Mouse (Mus musculus): ENCODE results near the gene Parp2.
A peak's percentile ranks its signal among the peaks of the same experiment; 100 is the strongest.
"Not testable (repeated sequence)": the region's sequence is repeated elsewhere in the genome, so short reads cannot be mapped to it uniquely, and the experiment has no call there.

The Parp2 gene

GRCm38 (mm10) chr14:50807487-50808072 is at the start of gene Parp2, which contains the start of gene Ccnb1ip1:
Gene Parp2 (plus strand): TSS chr14:50807841.
Gene Ccnb1ip1 (minus strand): TSS chr14:50807732.
- DNase-seq (ENCODE audit: low spot score in 2 of 2), result peak; percentile 98

GRCm38 (mm10) chr14:50758416-50759085 is 49.1 kb upstream of the Parp2 start:
- no peak for DNase-seq (ENCODE audit: low spot score in 2 of 2)

DNA sequence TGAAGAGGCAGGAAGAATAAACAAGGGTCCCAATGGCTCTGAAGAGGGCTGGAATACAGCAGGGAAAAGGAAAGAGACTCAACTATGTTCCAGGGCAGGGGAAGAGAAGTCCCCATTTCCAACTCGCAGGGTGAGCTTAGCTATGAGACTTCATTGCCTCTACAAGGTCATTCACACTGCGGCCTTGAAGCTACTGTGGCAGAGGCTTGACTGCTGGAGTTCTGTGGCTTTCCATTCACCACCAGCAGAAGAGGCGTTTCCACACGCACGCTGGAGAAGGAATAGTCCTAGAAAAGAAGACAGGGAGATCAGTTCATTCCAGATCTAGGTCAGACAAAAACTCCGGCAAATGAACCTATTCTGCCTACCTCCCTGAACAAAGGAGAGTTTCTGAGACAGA is 41.9 kb upstream of the Parp2 start:
- no peak for DNase-seq (ENCODE audit: low spot score in 2 of 2)

DNA sequence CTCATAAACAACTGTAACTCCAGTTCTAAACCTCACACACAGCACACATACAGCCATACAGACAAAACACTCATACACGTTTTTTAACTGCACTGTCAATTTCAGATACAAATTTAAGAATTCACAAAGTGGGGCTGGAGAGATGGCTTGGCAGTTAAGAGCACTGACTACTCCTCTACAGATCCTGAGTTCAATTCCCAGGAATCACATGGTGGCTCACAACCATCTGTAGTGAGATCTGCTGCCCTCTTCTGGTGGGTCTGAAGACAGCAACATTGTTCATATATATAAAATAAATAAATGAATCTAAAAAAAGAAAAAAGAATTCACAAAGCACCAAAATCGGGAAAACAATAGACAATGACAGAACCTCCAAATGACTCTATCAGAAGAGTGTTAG is 36.3 kb upstream of the Parp2 start:
- DNase-seq (ENCODE audit: low spot score in 2 of 2), result no peak

- no peak for DNase-seq (ENCODE audit: low spot score in 2 of 2)
Measured at GRCm38 (mm10) chr14:50782166-50782565, 25.5 kb upstream of the Parp2 start.

DNA sequence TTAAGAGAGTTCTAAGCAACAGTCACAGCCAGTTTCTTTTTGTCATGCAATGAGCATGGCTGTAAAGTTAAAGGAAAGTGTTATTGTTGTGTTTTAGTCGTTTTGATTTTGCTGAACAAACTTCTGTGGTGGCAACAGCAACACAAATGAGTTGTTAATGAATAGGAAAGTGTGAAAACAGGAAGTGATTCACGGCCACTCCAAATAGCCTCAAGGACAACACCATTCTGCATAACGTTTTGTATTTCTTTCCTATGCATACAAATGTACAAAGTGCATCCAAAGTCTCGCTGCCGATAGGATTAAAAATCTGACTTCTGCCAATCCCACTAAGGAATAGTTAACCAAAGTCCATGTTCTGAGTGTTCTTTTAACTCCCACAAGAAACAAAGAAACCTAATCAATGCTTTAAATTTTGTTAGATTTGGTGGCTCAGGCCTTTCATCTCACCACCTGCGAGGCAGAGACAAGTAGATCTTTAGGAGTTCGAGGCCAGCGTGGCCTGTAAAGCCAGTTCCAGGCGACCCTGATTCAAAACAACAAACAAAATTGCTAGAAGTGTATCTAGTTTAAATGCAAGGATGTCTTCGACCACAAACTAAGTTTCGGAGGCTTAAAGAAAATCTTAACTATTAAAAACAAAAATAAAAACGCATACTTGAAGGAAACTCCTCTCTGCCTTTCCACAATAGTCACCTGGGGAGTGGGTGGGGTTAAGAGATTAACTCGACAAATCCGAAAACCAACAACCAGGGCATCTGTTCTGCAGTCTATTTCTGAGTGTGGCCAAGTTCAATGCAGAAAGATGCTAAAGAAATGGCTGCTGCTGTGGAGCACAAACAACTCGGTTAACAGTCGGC is 23.0 kb upstream of the Parp2 start:
- no peak for DNase-seq (ENCODE audit: low spot score in 2 of 2)

DNA sequence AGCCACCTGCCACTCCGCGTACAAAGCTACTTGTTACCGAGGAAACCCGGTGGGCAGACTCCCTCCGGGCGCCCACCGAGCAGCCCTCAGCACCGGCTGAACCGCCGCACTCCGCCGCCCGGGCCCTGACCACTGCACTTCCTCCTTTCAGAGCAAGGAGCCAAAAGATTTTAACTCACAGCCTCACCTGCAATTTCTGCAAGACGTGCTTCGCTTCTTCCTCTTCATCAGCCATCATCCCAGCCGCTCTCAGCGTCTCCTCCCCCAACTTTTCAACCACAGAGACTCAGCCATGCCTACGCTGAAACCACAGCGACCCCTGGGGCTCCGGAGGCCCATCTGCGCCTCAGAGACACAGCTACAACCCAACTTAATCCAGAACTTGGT is 22.4 kb upstream of the Parp2 start, which contains the start of gene Ttc5:
Gene Ttc5 (minus strand): TSS at position 269 of the 387 bp plus-strand sequence.
- peak; percentile 81 to 90 for DNase-seq (ENCODE audit: low spot score in 2 of 2)

- no peak for DNase-seq (ENCODE audit: low spot score in 2 of 2)
Measured at GRCm38 (mm10) chr14:50788157-50788556, 19.5 kb upstream of the Parp2 start.

- no peak for DNase-seq (ENCODE audit: low spot score in 2 of 2)
Measured at GRCm38 (mm10) chr14:50795261-50795935, 12.2 kb upstream of the Parp2 start.

DNA sequence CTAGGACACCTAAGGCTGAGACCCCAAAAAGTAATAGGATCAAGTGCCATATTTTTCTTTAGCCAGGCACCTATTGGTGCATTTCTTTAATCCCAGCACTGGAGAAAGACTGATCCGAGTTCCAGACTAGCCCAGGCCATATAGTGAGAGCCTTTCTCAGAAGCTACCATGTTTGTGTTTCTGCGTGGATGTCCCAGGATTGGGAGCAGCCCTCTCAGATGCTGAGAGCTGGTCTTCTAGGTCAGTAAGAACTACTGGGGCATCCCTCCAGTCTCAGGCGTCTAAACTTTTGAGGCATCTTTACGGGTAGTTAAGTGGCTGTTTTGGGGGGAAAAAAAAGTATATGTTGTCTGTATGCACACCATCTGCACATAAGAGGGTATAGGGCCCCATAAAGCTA is 11.7 kb upstream of the Parp2 start:
- DNase-seq (ENCODE audit: low spot score in 2 of 2), result no peak

DNA sequence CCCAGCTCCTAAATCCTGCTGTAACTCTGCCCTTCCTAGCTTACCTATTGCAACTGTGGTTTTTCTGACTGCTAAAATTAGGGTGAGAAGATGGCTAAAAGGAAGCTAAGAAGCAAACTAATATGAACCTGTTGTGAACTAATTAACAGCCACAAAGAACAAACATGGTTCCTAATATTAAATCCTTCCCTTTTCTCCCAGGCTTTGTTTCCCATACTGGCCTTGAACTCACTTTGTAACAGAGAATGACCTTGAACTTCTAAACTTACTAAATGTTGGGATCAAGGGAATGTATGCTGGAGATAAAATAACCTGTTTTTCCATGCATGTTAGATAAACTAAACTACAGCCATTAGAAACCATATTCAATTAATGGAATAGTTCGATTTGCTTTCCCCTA is 11.2 kb upstream of the Parp2 start:
- no peak for DNase-seq (ENCODE audit: low spot score in 2 of 2)

GRCm38 (mm10) chr14:50798512-50798911 is 9.1 kb upstream of the Parp2 start:
- DNase-seq (ENCODE audit: low spot score in 2 of 2), result no peak

DNA sequence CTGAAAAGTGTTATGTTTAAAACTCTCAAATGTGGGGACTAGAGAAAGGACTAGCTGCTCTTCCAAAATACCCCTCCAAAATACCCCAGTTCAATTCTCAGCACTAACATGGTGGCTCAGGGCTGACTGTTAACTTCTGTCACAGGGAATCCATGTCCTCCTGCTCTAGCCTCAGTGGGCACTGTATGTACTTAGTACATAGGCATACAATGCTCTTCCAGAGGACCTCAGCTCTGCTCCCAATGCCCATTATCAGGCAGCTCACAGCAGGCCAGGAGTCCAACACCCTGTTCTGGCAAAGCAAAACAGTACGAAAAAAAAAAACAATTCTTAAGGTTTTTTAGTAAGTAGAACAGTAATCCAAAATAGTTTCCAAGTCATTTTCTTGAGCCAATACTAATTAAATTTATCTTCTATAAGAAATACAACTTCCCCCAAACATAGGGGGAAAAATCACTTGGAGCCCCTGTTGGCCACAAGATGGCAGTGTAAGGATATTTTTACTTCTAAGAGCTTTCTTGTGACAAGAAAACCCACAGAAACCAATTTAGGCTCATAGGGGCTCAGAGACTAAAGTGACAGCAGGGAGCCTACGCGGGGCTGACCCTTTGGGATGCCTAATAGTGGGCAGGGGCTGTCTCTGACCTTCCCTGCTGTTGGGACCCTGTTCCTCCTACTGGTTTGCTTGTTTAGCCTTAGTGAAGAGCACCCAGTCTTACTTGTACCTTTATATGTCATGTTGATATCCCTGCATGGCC is 8.0 kb upstream of the Parp2 start:
- peak; percentile 12 to 40 for DNase-seq (ENCODE audit: low spot score in 2 of 2)

- no peak for DNase-seq (ENCODE audit: low spot score in 2 of 2)
Measured at GRCm38 (mm10) chr14:50802441-50802840, 5.2 kb upstream of the Parp2 start.

DNA sequence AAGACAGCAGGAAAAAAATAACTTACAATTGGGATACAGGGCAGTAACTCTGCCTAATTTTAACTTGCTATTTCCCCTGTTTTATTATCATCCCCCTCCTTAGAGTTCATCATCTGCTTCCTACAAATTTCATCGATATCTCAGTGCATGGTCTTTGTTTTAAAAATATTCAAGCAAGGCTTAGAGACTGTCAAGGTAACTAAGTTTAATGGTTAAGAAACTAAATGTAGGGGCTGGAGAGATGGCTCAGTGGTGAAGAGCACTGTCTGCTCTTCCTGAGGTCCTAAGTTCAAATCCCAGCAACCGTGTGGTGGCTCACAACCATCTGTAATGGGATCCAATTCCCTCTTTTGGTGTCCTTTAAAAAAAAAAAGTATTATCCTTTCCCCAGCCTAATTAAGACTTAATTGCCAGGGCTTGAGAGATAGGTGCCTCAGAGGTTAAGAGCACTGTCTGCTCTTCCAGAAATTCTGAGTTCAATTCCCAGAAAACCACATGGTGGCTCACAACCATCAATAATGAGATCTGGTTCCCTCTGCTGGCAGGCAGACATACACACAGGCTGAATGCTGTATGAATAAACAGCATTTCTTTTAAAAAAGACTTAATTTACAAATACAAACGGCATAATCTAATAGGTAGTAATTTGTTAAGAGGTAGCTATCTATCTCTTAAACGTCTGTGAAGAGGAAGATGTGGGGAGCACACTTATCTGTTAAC is 4.6 kb upstream of the Parp2 start:
- no peak for DNase-seq (ENCODE audit: low spot score in 2 of 2)

- DNase-seq (ENCODE audit: low spot score in 2 of 2), result no peak
Measured at GRCm38 (mm10) chr14:50804683-50805082, 3.0 kb upstream of the Parp2 start.

DNA sequence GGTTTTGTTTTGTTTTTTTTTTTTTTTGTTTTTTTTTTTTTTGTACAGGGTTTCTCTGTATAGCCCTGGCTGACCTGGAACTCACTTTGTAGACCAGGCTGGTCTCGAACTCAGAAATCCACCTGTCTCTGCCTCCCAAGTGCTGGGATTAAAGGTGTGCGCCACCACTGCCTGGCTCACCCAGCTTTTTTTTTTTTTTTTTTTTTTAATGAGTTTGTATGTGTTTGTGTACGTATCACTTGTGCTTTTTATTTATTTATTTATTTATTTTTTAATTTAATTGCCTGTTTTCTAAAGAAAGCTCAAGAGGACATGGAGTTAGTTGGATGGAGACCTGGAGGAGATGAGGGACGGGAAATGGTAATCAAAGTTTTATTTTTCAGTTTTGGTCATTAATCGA is 1.2 kb upstream of the Parp2 start:
- not testable (repeated sequence) for DNase-seq (ENCODE audit: low spot score in 2 of 2)

GRCm38 (mm10) chr14:50813060-50813459 is 5.4 kb downstream of the Parp2 start:
- DNase-seq (ENCODE audit: low spot score in 2 of 2), result no peak

DNA sequence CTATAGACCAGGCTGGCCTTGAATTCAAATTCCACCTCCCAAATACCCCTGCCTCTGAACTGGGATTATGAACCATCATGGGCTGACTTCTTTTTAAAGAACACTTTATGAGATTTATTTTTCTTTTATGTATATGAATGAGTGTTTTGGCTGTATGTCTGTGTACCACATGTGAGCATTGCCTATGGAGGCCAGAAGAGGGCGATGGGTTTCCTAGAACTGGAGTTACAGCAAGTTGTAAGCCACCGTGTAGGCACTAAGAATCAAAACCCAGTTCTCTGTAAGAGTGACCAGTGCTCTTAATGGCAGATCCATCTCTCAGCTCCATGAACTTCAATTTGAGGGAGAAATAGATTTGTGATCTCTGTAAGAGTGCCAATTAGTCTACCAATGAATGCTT is 15.6 kb downstream of the Parp2 start:
- no peak for DNase-seq (ENCODE audit: low spot score in 2 of 2)

- peak in 1 of 2 experiments; percentile 24 for DNase-seq (ENCODE audit: low spot score in 2 of 2)
Measured at GRCm38 (mm10) chr14:50824219-50824618, 16.6 kb downstream of the Parp2 start.

DNA sequence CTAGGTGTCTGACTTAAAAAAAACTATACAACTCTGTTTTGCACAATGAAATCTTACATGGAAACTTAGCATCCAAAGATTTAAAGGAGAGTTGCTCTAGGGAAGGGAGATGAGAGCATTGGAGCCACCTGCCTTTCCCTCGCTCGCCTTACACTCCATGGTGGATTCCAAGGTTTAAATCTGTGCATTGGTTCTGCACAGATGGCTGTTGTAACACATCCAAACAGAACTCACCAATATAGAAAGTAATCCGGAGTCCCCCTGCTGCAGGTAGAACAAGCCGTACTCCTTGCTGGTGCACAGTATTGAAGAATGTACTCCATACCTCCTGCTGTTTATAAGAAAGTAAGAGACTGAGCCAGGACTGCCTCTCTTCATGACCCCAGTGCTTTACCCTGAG is 18.9 kb downstream of the Parp2 start:
- DNase-seq (ENCODE audit: low spot score in 2 of 2), result no peak

All from heart, adult 9 months (tissue).